29 mouse cellular contexts compared by ENCODE assay signal in genomic region chr1:182511073-182511472, GRCm38 (mm10). TPM values are rescaled to one million over a fixed set of nuclear protein-coding genes. Genes with fewer than 3 reads are reported as not detected.
DNase-seq lines count a peak whose midpoint lies in the region; ATAC-seq lines count a peak whose summit lies in the region.
"Had no signal": no experiment of that assay in that cellular context is flagged by ENCODE, and none has a peak within 500 bp of the region (broad histone marks: within the 10 kb centered on the region; RNA-seq: fewer than 3 reads in every experiment).

No protein-coding gene starts in this region.

- ATAC-seq in lung, embryonic 15.5 days (ENCODE audit: borderline replicate concordance, extremely low read depth, low FRiP score, low TSS enrichment), result no peak
- no peak for ATAC-seq in neural tube, embryonic 15.5 days (ENCODE audit: low FRiP score)
- ATAC-seq: forebrain, embryonic 14.5 days; forebrain, postnatal 0 days; hindbrain, postnatal 0 days; inflammation-experienced regulatory T-cells, adult 6 months; intestine, embryonic 16.5 days had no signal

- no peaks in the 10 kb centered on the region for H3K9me3 ChIP-seq in lung, embryonic 15.5 days
- no peaks in the 10 kb centered on the region for H3K9me3 ChIP-seq in neural tube, embryonic 15.5 days (replicated peaks)
- H3K9me3 ChIP-seq: hindbrain, embryonic 10.5 days had no signal

- peaks cover 30% of the 10 kb centered on the region for H3K36me3 ChIP-seq in lung, embryonic 15.5 days
- H3K36me3 ChIP-seq in neural tube, embryonic 15.5 days, result peaks cover 35% of the 10 kb centered on the region
- H3K36me3 ChIP-seq: G1E had no signal

- H3K4me1 ChIP-seq in lung, embryonic 15.5 days, result peaks cover 61% of the 10 kb centered on the region
- peaks cover 42% of the 10 kb centered on the region for H3K4me1 ChIP-seq in brown adipose tissue, adult 24 weeks (ENCODE audit: control insufficient read depth, insufficient read depth, insufficient read length, low read length)
- H3K4me1 ChIP-seq in neural tube, embryonic 15.5 days, result peaks cover 21% of the 10 kb centered on the region

- WGBS in lung, embryonic 15.5 days, result 57% methylated on average over 2 of the region's 2 CpGs
- WGBS in neural tube, embryonic 15.5 days, result 83% methylated on average over 2 of the region's 2 CpGs

- H3K4me2 ChIP-seq in lung, embryonic 15.5 days, result no peak overlapping the region
- no peak overlapping the region for H3K4me2 ChIP-seq in neural tube, embryonic 15.5 days
- H3K4me2 ChIP-seq: hindbrain, embryonic 14.5 days had no signal

- H3K27ac ChIP-seq in lung, embryonic 15.5 days, result peak overlapping the region; percentile 15; the same call in 1 of the 2 replicates
- H3K27ac ChIP-seq in brown adipose tissue, adult 24 weeks (replicated peaks; ENCODE audit: low read depth, low read length), result peak overlapping the region; percentile 49; the same call in 1 of the 2 replicates
- no peak overlapping the region for H3K27ac ChIP-seq in neural tube, embryonic 15.5 days (replicated peaks)
- H3K27ac ChIP-seq: heart, adult 2 months; hindbrain, embryonic 10.5 days; hindbrain, embryonic 14.5 days; hindbrain, postnatal 0 days had no signal

- H3K9ac ChIP-seq in lung, embryonic 15.5 days, result no peak overlapping the region
- no peak overlapping the region for H3K9ac ChIP-seq in neural tube, embryonic 15.5 days (replicated peaks)
- H3K9ac ChIP-seq: forebrain, postnatal 0 days; hindbrain, embryonic 14.5 days had no signal

- H3K4me3 ChIP-seq in lung, embryonic 15.5 days, result no peak overlapping the region
- H3K4me3 ChIP-seq in brown adipose tissue, adult 24 weeks (ENCODE audit: insufficient read depth, low read depth, low read length), result no peak overlapping the region
- H3K4me3 ChIP-seq in neural tube, embryonic 15.5 days (replicated peaks), result no peak overlapping the region
- H3K4me3 ChIP-seq: heart, adult 2 months; hindbrain, embryonic 10.5 days had no signal

- peak; percentile 83 for DNase-seq in heart, adult 11 months
- no peak for DNase-seq in heart, adult 9 months (ENCODE audit: low spot score in 2 of 2)
- no peak for DNase-seq in lung, postnatal 10 days
- peak; percentile 60 for DNase-seq in 3T3-L1 (ENCODE audit: low read depth, low spot score)
- no peak for DNase-seq in urinary bladder, postnatal 25 days (ENCODE audit: low spot score)
- DNase-seq: adrenal gland, adult 2 months; adrenal gland, postnatal 14 days; B cell, adult 2 months; cerebellum, adult 18-20 months; cerebellum, adult 9-10 months; cerebellum, postnatal 14 days; forebrain, postnatal 0 days; gastrocnemius, postnatal 25 days; heart, postnatal 36 days had no signal

- H3K27me3 ChIP-seq in lung, embryonic 15.5 days, result no peaks in the 10 kb centered on the region
- no peaks in the 10 kb centered on the region for H3K27me3 ChIP-seq in neural tube, embryonic 15.5 days (replicated peaks)
- H3K27me3 ChIP-seq: CH12.LX had no signal

RNA-seq across cellular contexts. Expression of gene Capn2, which starts 6.3 kb away (rescaled TPM):
- polyA plus RNA-seq in lung, embryonic 15.5 days (2015; fragmentation: Nextera tagmentation; extraction: Ambion mirVana), result 135 and 136 TPM in 2 replicates
- polyA plus RNA-seq in brown adipose tissue, adult 24 weeks (2012; ENCODE audit: insufficient read depth, insufficient read length, missing spikeins), result 108 and 113 TPM in 2 replicates
- 95.3 and 98.9 TPM in 2 replicates for polyA plus RNA-seq in neural tube, embryonic 15.5 days (2015; fragmentation: Nextera tagmentation; extraction: Ambion mirVana)
- polyA plus RNA-seq: G1E had no signal

RNA-seq across cellular contexts. Expression of gene Capn8, which starts 53.7 kb away (rescaled TPM):
- 0.09 TPM in 1 of 2 replicates, not detected in the other for polyA plus RNA-seq in lung, embryonic 15.5 days (2015; fragmentation: Nextera tagmentation; extraction: Ambion mirVana)
- polyA plus RNA-seq in brown adipose tissue, adult 24 weeks (2012; ENCODE audit: insufficient read depth, insufficient read length, missing spikeins), result not detected in 2 replicates
- polyA plus RNA-seq in neural tube, embryonic 15.5 days (2015; fragmentation: Nextera tagmentation; extraction: Ambion mirVana), result 0.08 and 0.28 TPM in 2 replicates
- polyA plus RNA-seq: adrenal gland, adult 2 months; embryonic facial prominence, embryonic 11.5 days; G1E; heart, adult 2 months; heart, embryonic 14.5 days; heart, postnatal 0 days; hindbrain, embryonic 14.5 days; hindbrain, postnatal 0 days; inflammation-experienced regulatory T-cells, adult 6 months had no signal

Comparison
In these comparisons a context has a peak if more than half of its experiments do, and no peak if none do; other contexts are left out.
1. DNase-seq: peak in heart, adult 11 months (single experiment) and 3T3-L1 (single experiment); none in heart, adult 9 months (0 of 2), lung, postnatal 10 days (single experiment) and urinary bladder, postnatal 25 days (single experiment).